Mouse (Mus musculus) layer of hippocampus, adult 8-10 months (tissue): Measurements from ENCODE around the gene P2ry14. TPM values are rescaled to one million over a fixed set of nuclear protein-coding genes. Genes with fewer than 3 reads are reported as not detected.
"Not testable (repeated sequence)": the region's sequence is repeated elsewhere in the genome, so short reads cannot be mapped to it uniquely, and the experiment has no call there.

Experiments used
- DNase-seq, 2 experiments: peaks; one replicate each; pipeline ENCODE4 v3.0.0; 2022; ENCODE audit warnings: low spot score in 2 of 2
- total RNA-seq, 4 experiments: library from RNA; stranded (reverse); gene quantifications; 2 replicates each; pipeline ENCODE4 v1.2.4; 2022

P2ry14 gene
- total RNA-seq, 4 experiments from 2014 or later = 1.4 to 3.4 (median 2.5) TPM

- not testable (repeated sequence) for DNase-seq
These were observed 43.6 kb downstream of the P2ry14 start for GRCm38 (mm10) chr3:59109834-59110233.

- no peak for DNase-seq
These were observed 46.0 kb downstream of the P2ry14 start for GRCm38 (mm10) chr3:59107439-59107838.

GRCm38 (mm10) chr3:59104462-59104861, 49.0 kb downstream of the P2ry14 start:
- no peak for DNase-seq

- DNase-seq = no peak
These were observed 51.3 kb downstream of the P2ry14 start for GRCm38 (mm10) chr3:59102146-59102545.

- no peak for DNase-seq
These were observed 52.0 kb downstream of the P2ry14 start, which contains the start of gene Gpr171 for GRCm38 (mm10) chr3:59101218-59101986. Gene Gpr171 (minus strand): TSS chr3:59101821.

- no peak for DNase-seq
These were observed 54.9 kb downstream of the P2ry14 start for GRCm38 (mm10) chr3:59098540-59098939.

- no peak for DNase-seq
These were observed 56.0 kb downstream of the P2ry14 start for GRCm38 (mm10) chr3:59097421-59097820.

- no peak for DNase-seq
These were observed 60.7 kb downstream of the P2ry14 start for GRCm38 (mm10) chr3:59092702-59093101.

- DNase-seq = no peak
These were observed 72.5 kb downstream of the P2ry14 start for GRCm38 (mm10) chr3:59080919-59081318.

- DNase-seq = no peak
These were observed 73.0 kb downstream of the P2ry14 start for GRCm38 (mm10) chr3:59080293-59080916.

- DNase-seq = peak in 1 of 2 experiments; percentile 36
These were observed 74.1 kb downstream of the P2ry14 start for GRCm38 (mm10) chr3:59079327-59079726.

GRCm38 (mm10) chr3:59078585-59078984, 74.8 kb downstream of the P2ry14 start:
- no peak for DNase-seq

GRCm38 (mm10) chr3:59077278-59077677, 76.1 kb downstream of the P2ry14 start:
- no peak for DNase-seq

GRCm38 (mm10) chr3:59069071-59069470, 84.3 kb downstream of the P2ry14 start:
- DNase-seq = not testable (repeated sequence)

GRCm38 (mm10) chr3:59066558-59067294, 86.7 kb downstream of the P2ry14 start:
- no peak for DNase-seq

GRCm38 (mm10) chr3:59065937-59066336, 87.5 kb downstream of the P2ry14 start:
- DNase-seq = no peak

Other genes starting within 250 kb of the P2ry14 start
- gene Med12l, start 147.8 kb downstream of the P2ry14 start, total RNA-seq = 10 to 100 TPM; 46.5 to 61.7 (median 54.8) TPM
- gene Gpr171, start 51.8 kb downstream of the P2ry14 start, total RNA-seq = not detected
- not detected for gene Gpr87, start 41.5 kb upstream of the P2ry14 start, total RNA-seq
- 10 to 100 TPM in 2 of 4 experiments, 1 to 10 TPM in 2; 7.7 to 23.9 (median 15.7) TPM for gene P2ry13, start 57.3 kb upstream of the P2ry14 start, total RNA-seq
- gene P2ry12, start 109.3 kb upstream of the P2ry14 start, total RNA-seq = 100 to 1,000 TPM in 2 of 4 experiments, 10 to 100 TPM in 2; 41.7 to 102 (median 71.7) TPM
- 1 to 10 TPM; 2.0 to 4.2 (median 3.1) TPM for gene Igsf10, start 190.8 kb upstream of the P2ry14 start, total RNA-seq